Mouse (Mus musculus) kidney, adult 11 months (tissue): ENCODE measurements around the gene Rbm33.
A peak's percentile ranks its signal among the peaks of the same experiment; 100 is the strongest.

ENCODE experiments used
- DNase-seq: peaks from one replicate; pipeline ENCODE4 v3.0.0; 2022

Rbm33 gene

GRCm38 (mm10) chr5:28329024-28329806, 12.3 kb downstream of the Rbm33 start:
- DNase-seq, result peak; percentile 24

GRCm38 (mm10) chr5:28333731-28334130, 16.8 kb downstream of the Rbm33 start:
- DNase-seq, result peak; percentile 34

- DNase-seq, result no peak
Observed at GRCm38 (mm10) chr5:28351857-28352513, 35.1 kb downstream of the Rbm33 start.

- no peak for DNase-seq
Observed at GRCm38 (mm10) chr5:28355614-28356013, 38.7 kb downstream of the Rbm33 start.

GRCm38 (mm10) chr5:28360745-28361144, 43.8 kb downstream of the Rbm33 start:
- no peak for DNase-seq

GRCm38 (mm10) chr5:28368056-28368455, 51.1 kb downstream of the Rbm33 start:
- no peak for DNase-seq

GRCm38 (mm10) chr5:28370836-28371235, 53.9 kb downstream of the Rbm33 start:
- DNase-seq, result no peak

- no peak for DNase-seq
Observed at GRCm38 (mm10) chr5:28372172-28372664, 55.3 kb downstream of the Rbm33 start.

GRCm38 (mm10) chr5:28373498-28374427, 56.8 kb downstream of the Rbm33 start:
- no peak for DNase-seq

- DNase-seq, result no peak
Observed at GRCm38 (mm10) chr5:28377299-28377698, 60.4 kb downstream of the Rbm33 start.

- no peak for DNase-seq
Observed at GRCm38 (mm10) chr5:28382289-28382688, 65.4 kb downstream of the Rbm33 start.

- DNase-seq, result no peak
Observed at GRCm38 (mm10) chr5:28386783-28387182, 69.9 kb downstream of the Rbm33 start.

- DNase-seq, result no peak
Observed at GRCm38 (mm10) chr5:28387531-28388179, 70.7 kb downstream of the Rbm33 start.

GRCm38 (mm10) chr5:28388184-28388583, 71.3 kb downstream of the Rbm33 start:
- peak; percentile 21 for DNase-seq

GRCm38 (mm10) chr5:28390189-28390588, 73.3 kb downstream of the Rbm33 start:
- no peak for DNase-seq

GRCm38 (mm10) chr5:28397344-28397743, 80.4 kb downstream of the Rbm33 start:
- DNase-seq, result no peak

- no peak for DNase-seq
Observed at GRCm38 (mm10) chr5:28398736-28399135, 81.8 kb downstream of the Rbm33 start.

- no peak for DNase-seq
Observed at GRCm38 (mm10) chr5:28399451-28400115, 82.7 kb downstream of the Rbm33 start.

- no peak for DNase-seq
Observed at GRCm38 (mm10) chr5:28402756-28403155, 85.8 kb downstream of the Rbm33 start.

- no peak for DNase-seq
Observed at GRCm38 (mm10) chr5:28406662-28407061, 89.7 kb downstream of the Rbm33 start.

GRCm38 (mm10) chr5:28412006-28412685, 95.2 kb downstream of the Rbm33 start:
- no peak for DNase-seq
